In genomic region chr13:94394486-94394885, GRCm38 (mm10) we compare ENCODE assay signal across 18 mouse cellular contexts. TPM values are rescaled to one million over a fixed set of nuclear protein-coding genes. Genes with fewer than 3 reads are reported as not detected.
A peak's percentile ranks its signal among the peaks of the same experiment; 100 is the strongest.
DNase-seq lines count a peak whose midpoint lies in the region; ATAC-seq and TF ChIP-seq lines count a peak whose summit lies in the region.
"Had no signal": no experiment of that assay in that cellular context is flagged by ENCODE, and none has a peak within 500 bp of the region (broad histone marks: within the 10 kb centered on the region; RNA-seq: fewer than 3 reads in every experiment).

No protein-coding gene starts in this region.

- no peak for TF ChIP-seq CTCF in embryonic fibroblast, embryonic 13.5 days (IDR thresholded peaks at IDR 0.05; ENCODE audit: borderline replicate concordance, insufficient read depth, low read length)

- H3K4me2 ChIP-seq in heart, embryonic 15.5 days, result no peak overlapping the region
- no peak overlapping the region for H3K4me2 ChIP-seq in kidney, embryonic 15.5 days
- no peak overlapping the region for H3K4me2 ChIP-seq in hindbrain, embryonic 13.5 days
- H3K4me2 ChIP-seq: embryonic facial prominence, embryonic 15.5 days; hindbrain, embryonic 12.5 days had no signal

- H3K27me3 ChIP-seq in heart, embryonic 15.5 days, result no peaks in the 10 kb centered on the region
- H3K27me3 ChIP-seq in heart, embryonic 10.5 days (ENCODE audit: insufficient read depth, poor library complexity, severe bottlenecking), result no peaks in the 10 kb centered on the region
- H3K27me3 ChIP-seq in kidney, embryonic 15.5 days, result no peaks in the 10 kb centered on the region
- no peaks in the 10 kb centered on the region for H3K27me3 ChIP-seq in hindbrain, embryonic 13.5 days
- H3K27me3 ChIP-seq: embryonic facial prominence, embryonic 15.5 days; hindbrain, embryonic 12.5 days had no signal

- H3K36me3 ChIP-seq in heart, embryonic 15.5 days, result no peaks in the 10 kb centered on the region
- peaks cover 41% of the 10 kb centered on the region for H3K36me3 ChIP-seq in heart, embryonic 10.5 days
- H3K36me3 ChIP-seq in kidney, embryonic 15.5 days, result peaks cover 42% of the 10 kb centered on the region
- peaks cover 30% of the 10 kb centered on the region for H3K36me3 ChIP-seq in hindbrain, embryonic 13.5 days

- no peak overlapping the region for H3K4me3 ChIP-seq in heart, embryonic 15.5 days
- no peak overlapping the region for H3K4me3 ChIP-seq in heart, embryonic 10.5 days
- H3K4me3 ChIP-seq in kidney, embryonic 15.5 days (replicated peaks), result no peak overlapping the region
- H3K4me3 ChIP-seq in embryonic fibroblast, embryonic 13.5 days (ENCODE audit: insufficient read depth, low read length), result no peak overlapping the region
- H3K4me3 ChIP-seq in hindbrain, embryonic 13.5 days, result no peak overlapping the region
- H3K4me3 ChIP-seq: embryonic facial prominence, embryonic 15.5 days; hindbrain, embryonic 12.5 days had no signal

- H3K4me1 ChIP-seq in heart, embryonic 15.5 days (replicated peaks), result peaks cover 30% of the 10 kb centered on the region
- peaks cover 10% of the 10 kb centered on the region for H3K4me1 ChIP-seq in heart, embryonic 10.5 days
- peaks cover 14% of the 10 kb centered on the region; the same call in 1 of the 2 replicates for H3K4me1 ChIP-seq in kidney, embryonic 15.5 days
- peaks cover 10% of the 10 kb centered on the region for H3K4me1 ChIP-seq in embryonic fibroblast, embryonic 13.5 days (ENCODE audit: control insufficient read depth, insufficient read depth, low read length)
- H3K4me1 ChIP-seq in hindbrain, embryonic 13.5 days (replicated peaks), result peaks cover 17% of the 10 kb centered on the region
- H3K4me1 ChIP-seq: embryonic facial prominence, embryonic 15.5 days; hindbrain, embryonic 12.5 days had no signal

- WGBS in heart, embryonic 15.5 days, result 62% methylated on average over 9 of the region's 9 CpGs
- WGBS in heart, embryonic 10.5 days, result 83% methylated on average over 9 of the region's 9 CpGs
- 51% methylated on average over 9 of the region's 9 CpGs for WGBS in kidney, embryonic 15.5 days
- 78% methylated on average over 9 of the region's 9 CpGs for WGBS in hindbrain, embryonic 13.5 days

- no peaks in the 10 kb centered on the region for H3K9me3 ChIP-seq in heart, embryonic 15.5 days (replicated peaks)
- H3K9me3 ChIP-seq in heart, embryonic 10.5 days, result no peaks in the 10 kb centered on the region
- H3K9me3 ChIP-seq in kidney, embryonic 15.5 days (replicated peaks), result no peaks in the 10 kb centered on the region
- H3K9me3 ChIP-seq in hindbrain, embryonic 13.5 days, result no peaks in the 10 kb centered on the region
- H3K9me3 ChIP-seq: embryonic facial prominence, embryonic 15.5 days; hindbrain, embryonic 12.5 days had no signal

- no peak for TF ChIP-seq POLR2A in embryonic fibroblast, embryonic 13.5 days (IDR thresholded peaks at IDR 0.05; ENCODE audit: low read depth, low read length)

- ATAC-seq in heart, embryonic 15.5 days (replicated peaks; ENCODE audit: insufficient number of reproducible peaks, insufficient read depth, low FRiP score, low read depth), result no peak
- no peak for ATAC-seq in kidney, embryonic 15.5 days (replicated peaks; ENCODE audit: low FRiP score)
- ATAC-seq in hindbrain, embryonic 13.5 days (ENCODE audit: low FRiP score), result no peak
- ATAC-seq: forebrain, embryonic 16.5 days; hindbrain, postnatal 0 days had no signal

- no peak overlapping the region for H3K9ac ChIP-seq in heart, embryonic 15.5 days
- no peak overlapping the region for H3K9ac ChIP-seq in kidney, embryonic 15.5 days
- H3K9ac ChIP-seq in hindbrain, embryonic 13.5 days, result no peak overlapping the region
- H3K9ac ChIP-seq: embryonic facial prominence, embryonic 15.5 days; hindbrain, embryonic 12.5 days had no signal

- peak overlapping the region; percentile 28; the same call in 1 of the 2 replicates for H3K27ac ChIP-seq in heart, embryonic 15.5 days
- H3K27ac ChIP-seq in heart, embryonic 10.5 days, result no peak overlapping the region
- peak overlapping the region; percentile 63; the same call in 1 of the 2 replicates for H3K27ac ChIP-seq in kidney, embryonic 15.5 days
- peak overlapping the region; percentile 5 for H3K27ac ChIP-seq in embryonic fibroblast, embryonic 13.5 days (ENCODE audit: insufficient read depth, low read length)
- H3K27ac ChIP-seq in hindbrain, embryonic 13.5 days, result no peak overlapping the region
- H3K27ac ChIP-seq: embryonic facial prominence, embryonic 15.5 days; hindbrain, embryonic 12.5 days; hindbrain, postnatal 0 days had no signal

- no peak for DNase-seq in heart, embryonic 10.5 days (ENCODE audit: low spot score)
- DNase-seq in kidney, postnatal 25 days, result no peak
- DNase-seq in 3T3-L1 (ENCODE audit: low read depth, low spot score), result peak; percentile 37
- DNase-seq: adrenal gland, postnatal 10 days; cerebellum, adult 11 months; cerebellum, adult 8-10 months; cerebellum, postnatal 14 days; embryo, embryonic 11 days; gastrocnemius, postnatal 25 days; heart, postnatal 36 days had no signal

RNA-seq across cellular contexts. Expression of gene Ap3b1, which starts 35.7 kb away (rescaled TPM):
- polyA plus RNA-seq in heart, embryonic 15.5 days (2015; fragmentation: Nextera tagmentation; extraction: Ambion mirVana), result 29.1 and 33.0 TPM in 2 replicates
- polyA plus RNA-seq in heart, embryonic 10.5 days (2016; fragmentation: Nextera tagmentation; extraction: Ambion mirVana), result 37.3 and 38.8 TPM in 2 replicates
- 43.9 and 46.7 TPM in 2 replicates for polyA plus RNA-seq in kidney, embryonic 15.5 days (2015; fragmentation: Nextera tagmentation; extraction: Ambion mirVana)
- polyA plus RNA-seq in embryonic fibroblast, embryonic 13.5 days (2011; ENCODE audit: insufficient read length, low read depth, missing spikeins), result 72.7 and 73.0 TPM in 2 replicates
- 31.6 and 33.0 TPM in 2 replicates for polyA plus RNA-seq in hindbrain, embryonic 13.5 days (2015; fragmentation: Nextera tagmentation; extraction: Ambion mirVana)

Comparison
In these comparisons a context has a peak if more than half of its experiments do, and no peak if none do; other contexts are left out.
1. H3K27ac ChIP-seq: peak in heart, embryonic 15.5 days (single experiment), kidney, embryonic 15.5 days (single experiment) and embryonic fibroblast, embryonic 13.5 days (single experiment); none in heart, embryonic 10.5 days (single experiment) and hindbrain, embryonic 13.5 days (single experiment).